Comparison of ENCODE assay signal across 22 mouse cellular contexts in genomic region chr8:45920392-45920791, GRCm38 (mm10). TPM values are rescaled to one million over a fixed set of nuclear protein-coding genes. Genes with fewer than 3 reads are reported as not detected.
"Had no signal": no experiment of that assay in that cellular context is flagged by ENCODE, and none has a peak within 500 bp of the region (broad histone marks: within the 10 kb centered on the region; RNA-seq: fewer than 3 reads in every experiment).

No protein-coding gene starts in this region.

- DNase-seq: kidney, adult 8-10 months; kidney, postnatal 10 days; kidney, postnatal 4 days; layer of hippocampus, adult 9-11 months; liver; lung, adult 18-20 months; lung, postnatal 10 days; lung, postnatal 36 days; midbrain, embryonic 14.5 days; right cerebral cortex, postnatal 4 days; spleen, adult 18-20 months; thymus, adult 2 months; thymus, postnatal 14 days; thymus, postnatal 4 days had no signal

- H3K27ac ChIP-seq: kidney, embryonic 15.5 days; limb, embryonic 10.5 days; limb, embryonic 13.5 days; liver, embryonic 12.5 days; liver, embryonic 15.5 days; lung, embryonic 15.5 days; stomach, embryonic 15.5 days had no signal

- H3K4me3 ChIP-seq: kidney, embryonic 15.5 days; limb, embryonic 10.5 days; limb, embryonic 13.5 days; liver, embryonic 12.5 days; liver, embryonic 15.5 days; lung, embryonic 15.5 days; stomach, embryonic 15.5 days had no signal

RNA-seq across cellular contexts. Expression of gene Ccdc110, which starts 14.0 kb away (rescaled TPM):
- total RNA-seq: megakaryocyte-erythroid progenitor cell, adult 5-6 weeks had no signal

RNA-seq across cellular contexts. Expression of gene Pdlim3, which starts 35.1 kb away (rescaled TPM):
- total RNA-seq: megakaryocyte-erythroid progenitor cell, adult 5-6 weeks had no signal
